Mouse (Mus musculus): ENCODE results near the gene Shkbp1. TPM values are rescaled to one million over a fixed set of nuclear protein-coding genes. Genes with fewer than 3 reads are reported as not detected.
A peak's percentile ranks its signal among the peaks of the same experiment; 100 is the strongest.

Gene Shkbp1
- total and polyA plus RNA-seq, 3 experiments: 24.2 to 77.0 TPM; not detected in 1

GRCm38 (mm10) chr7:27342595-27342994, 13.2 kb downstream of the Shkbp1 start:
- Histone ChIP-seq H3K4me1 (ENCODE audit: control insufficient read depth in 1 of 2, insufficient read depth in 2 of 2, low read length in 2 of 2) (peaks cover 0 to 7% of the 10 kb centered on the region in 2 experiments; a peak in 1 of 4 replicates), H3K27ac (ENCODE audit: control insufficient read depth, low read depth, low read length) (no peak overlapping the region), H3K27me3 (ENCODE audit: control insufficient read depth in 1 of 2, insufficient read depth in 2 of 2, low read length in 2 of 2) (no peaks in the 10 kb centered on the region), H3K4me3 (ENCODE audit: control insufficient read depth in 1 of 2, insufficient read depth in 1 of 2, low read depth in 2 of 2, low read length in 2 of 2) (no peak overlapping the region), H3K36me3 (ENCODE audit: control insufficient read depth in 1 of 2, insufficient read depth in 2 of 2, low read length in 2 of 2) (peaks cover 0 to 3% of the 10 kb centered on the region in 2 experiments; a peak in 2 of 4 replicates), H3K9me3 (replicated peaks; ENCODE audit: insufficient read depth, low read length) (no peaks in the 10 kb centered on the region), H3K9ac (ENCODE audit: control insufficient read depth, low read depth, low read length, poor library complexity, severe bottlenecking) (no peak overlapping the region), H3K79me2 (ENCODE audit: control insufficient read depth, insufficient read depth, low read length, poor library complexity) (no peaks in the 10 kb centered on the region)
- TF ChIP-seq SMC3 (IDR thresholded peaks at IDR 0.05; ENCODE audit: low read depth, low read length) (peak; percentile 50), NELFE (IDR thresholded peaks at IDR 0.05; ENCODE audit: low read depth, low read length) (no peak), CHD2 (IDR thresholded peaks at IDR 0.05; ENCODE audit: low read length) (peak; percentile 50), CHD1 (IDR thresholded peaks at IDR 0.05; ENCODE audit: low read depth, low read length) (no peak), CTCF (IDR thresholded peaks at IDR 0.05 in 2 of 3, conservative IDR thresholded peaks at IDR 0.05 in 1 of 3; ENCODE audit: control insufficient read depth in 1 of 3, insufficient read depth in 1 of 3, low read depth in 2 of 3, low read length in 3 of 3, poor library complexity in 1 of 3, severe bottlenecking in 1 of 3) (peak; percentile 41 to 61 (median 55)), JUND (IDR thresholded peaks at IDR 0.05; ENCODE audit: low read depth, low read length) (peak; percentile 88; the same call in 1 of the 2 replicates)
- peak; percentile 83 for DNase-seq (ENCODE audit: low read depth, low spot score)

GRCm38 (mm10) chr7:27339519-27339918, 16.3 kb downstream of the Shkbp1 start:
- H3K36me3 ChIP-seq (ENCODE audit: control insufficient read depth in 1 of 2, insufficient read depth in 2 of 2, low read length in 2 of 2): peaks cover 0 to 3% of the 10 kb centered on the region in 2 experiments; a peak in 2 of 4 replicates
- H3K4me1 ChIP-seq (ENCODE audit: control insufficient read depth in 1 of 2, insufficient read depth in 2 of 2, low read length in 2 of 2): peaks cover 0 to 13% of the 10 kb centered on the region in 2 experiments; a peak in 1 of 4 replicates
- no peaks in the 10 kb centered on the region for H3K9me3 ChIP-seq (replicated peaks; ENCODE audit: insufficient read depth, low read length)
- no peak overlapping the region for H3K9ac ChIP-seq (ENCODE audit: control insufficient read depth, low read depth, low read length, poor library complexity, severe bottlenecking)
- no peak overlapping the region for H3K4me3 ChIP-seq (ENCODE audit: control insufficient read depth in 1 of 2, insufficient read depth in 1 of 2, low read depth in 2 of 2, low read length in 2 of 2)
- TF ChIP-seq MAX (IDR thresholded peaks at IDR 0.05; ENCODE audit: low read length): no peak
- no peak for TF ChIP-seq POLR2AphosphoS2 (IDR thresholded peaks at IDR 0.05; ENCODE audit: low read length)
- TF ChIP-seq TCF12 (IDR thresholded peaks at IDR 0.05; ENCODE audit: low read depth, low read length): no peak
- no peak for TF ChIP-seq JUND (IDR thresholded peaks at IDR 0.05; ENCODE audit: low read depth, low read length)
- TF ChIP-seq CHD1 (IDR thresholded peaks at IDR 0.05; ENCODE audit: low read depth, low read length): no peak
- TF ChIP-seq USF1 (IDR thresholded peaks at IDR 0.05; ENCODE audit: low read depth, low read length): no peak
- H3K79me2 ChIP-seq (ENCODE audit: control insufficient read depth, insufficient read depth, low read length, poor library complexity): no peaks in the 10 kb centered on the region
- H3K27ac ChIP-seq (ENCODE audit: control insufficient read depth, low read depth, low read length): no peak overlapping the region
- no peak for DNase-seq (ENCODE audit: low read depth, low spot score)
- H3K27me3 ChIP-seq (ENCODE audit: control insufficient read depth in 1 of 2, insufficient read depth in 2 of 2, low read length in 2 of 2): no peaks in the 10 kb centered on the region; a peak in 1 of 4 replicates

GRCm38 (mm10) chr7:27339114-27339513, 16.7 kb downstream of the Shkbp1 start:
- TF ChIP-seq ZKSCAN1 (IDR thresholded peaks at IDR 0.05; ENCODE audit: low read depth, low read length) (no peak), ZNF384 (IDR thresholded peaks at IDR 0.05; ENCODE audit: low read depth, low read length) (no peak), MAZ (IDR thresholded peaks at IDR 0.05; ENCODE audit: low read depth, low read length) (no peak), ZMIZ1 (IDR thresholded peaks at IDR 0.05; ENCODE audit: low read depth, low read length) (no peak), TBP (IDR thresholded peaks at IDR 0.05; ENCODE audit: low read depth, low read length) (no peak), EP300 (IDR thresholded peaks at IDR 0.05; ENCODE audit: low read depth in 1 of 2, low read length in 2 of 2) (no peak), HCFC1 (IDR thresholded peaks at IDR 0.05; ENCODE audit: low read depth, low read length) (no peak)
- DNase-seq (ENCODE audit: low read depth, low spot score): no peak
- Histone ChIP-seq H3K36me3 (ENCODE audit: control insufficient read depth in 1 of 2, insufficient read depth in 2 of 2, low read length in 2 of 2) (peaks cover 0 to 3% of the 10 kb centered on the region in 2 experiments; a peak in 2 of 4 replicates), H3K27me3 (ENCODE audit: control insufficient read depth in 1 of 2, insufficient read depth in 2 of 2, low read length in 2 of 2) (no peaks in the 10 kb centered on the region; a peak in 1 of 4 replicates), H3K4me1 (ENCODE audit: control insufficient read depth in 1 of 2, insufficient read depth in 2 of 2, low read length in 2 of 2) (peaks cover 0 to 17% of the 10 kb centered on the region in 2 experiments; a peak in 2 of 4 replicates), H3K4me3 (ENCODE audit: control insufficient read depth in 1 of 2, insufficient read depth in 1 of 2, low read depth in 2 of 2, low read length in 2 of 2) (no peak overlapping the region), H3K9ac (ENCODE audit: control insufficient read depth, low read depth, low read length, poor library complexity, severe bottlenecking) (no peak overlapping the region), H3K27ac (ENCODE audit: control insufficient read depth, low read depth, low read length) (no peak overlapping the region), H3K79me2 (ENCODE audit: control insufficient read depth, insufficient read depth, low read length, poor library complexity) (no peaks in the 10 kb centered on the region), H3K9me3 (replicated peaks; ENCODE audit: insufficient read depth, low read length) (no peaks in the 10 kb centered on the region)

Data from MEL (cell line).